Mouse (Mus musculus): ENCODE measurements around the gene Slc6a11.

The Slc6a11 gene

DNA sequence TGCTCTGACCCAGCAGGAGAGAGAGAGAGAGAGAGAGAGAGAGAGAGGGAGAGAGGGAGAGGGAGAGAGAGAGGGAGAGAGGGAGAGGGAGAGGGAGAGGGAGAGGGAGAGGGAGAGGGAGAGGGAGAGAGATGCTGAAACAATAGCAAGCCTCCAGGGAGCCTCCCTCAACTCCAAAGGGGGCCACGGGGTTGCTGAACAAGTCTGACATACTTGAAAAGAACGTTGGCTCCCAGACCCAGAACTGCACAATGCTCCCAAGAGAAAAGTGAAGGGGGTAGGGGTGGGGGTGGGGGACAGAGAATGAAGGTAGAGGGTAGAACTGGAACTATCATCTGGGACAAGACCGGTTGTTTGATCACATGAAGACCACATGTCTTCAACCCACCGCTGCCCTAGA, 136.9 kb downstream of the Slc6a11 start:
- DNase-seq (ENCODE audit: low spot score in 2 of 2), result no peak

GRCm38 (mm10) chr6:114269589-114269988, 138.5 kb downstream of the Slc6a11 start:
- no peak for DNase-seq (ENCODE audit: low spot score in 2 of 2)

- no peak for DNase-seq (ENCODE audit: low spot score in 2 of 2)
These were observed 139.8 kb downstream of the Slc6a11 start for GRCm38 (mm10) chr6:114270799-114271198.

GRCm38 (mm10) chr6:114272279-114272678, 141.2 kb downstream of the Slc6a11 start:
- peak in 1 of 2 experiments; percentile 17 for DNase-seq (ENCODE audit: low spot score in 2 of 2)

DNA sequence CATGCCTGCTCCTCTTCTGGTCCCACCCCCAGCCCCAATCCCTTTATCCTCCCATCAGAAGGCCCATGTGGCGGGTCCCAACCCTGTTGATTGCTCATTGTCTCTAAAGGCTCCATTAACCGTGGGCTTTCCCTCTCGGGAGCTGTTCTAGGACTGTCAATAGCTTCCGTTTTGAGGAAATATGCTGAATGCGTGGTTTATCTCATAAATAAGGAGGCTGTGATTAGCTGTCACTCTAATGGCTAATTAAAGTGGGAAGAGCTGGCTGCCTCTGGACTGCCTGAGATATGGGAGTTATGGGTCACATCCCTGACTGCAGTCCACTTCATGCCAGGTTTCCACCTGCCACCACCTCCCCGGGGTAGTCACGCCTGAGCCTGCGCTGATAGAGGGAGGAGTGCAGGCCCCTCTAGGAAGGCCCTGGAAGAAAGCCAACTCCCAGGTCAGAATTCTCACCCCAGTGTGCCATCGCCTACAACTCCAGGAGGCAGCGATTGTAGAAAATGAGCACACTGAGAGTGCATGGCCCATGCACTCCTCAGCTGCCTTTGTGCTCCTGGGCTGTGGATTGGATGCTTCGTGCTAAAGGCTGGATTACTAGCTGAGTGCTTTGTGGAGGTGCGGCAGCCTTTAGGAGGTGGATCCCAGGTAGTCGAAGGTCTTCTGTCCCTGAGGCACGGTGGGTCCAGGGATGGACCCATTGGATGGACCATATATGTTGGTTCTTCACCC, 143.1 kb downstream of the Slc6a11 start:
- no peak for DNase-seq (ENCODE audit: low spot score in 2 of 2)

DNA sequence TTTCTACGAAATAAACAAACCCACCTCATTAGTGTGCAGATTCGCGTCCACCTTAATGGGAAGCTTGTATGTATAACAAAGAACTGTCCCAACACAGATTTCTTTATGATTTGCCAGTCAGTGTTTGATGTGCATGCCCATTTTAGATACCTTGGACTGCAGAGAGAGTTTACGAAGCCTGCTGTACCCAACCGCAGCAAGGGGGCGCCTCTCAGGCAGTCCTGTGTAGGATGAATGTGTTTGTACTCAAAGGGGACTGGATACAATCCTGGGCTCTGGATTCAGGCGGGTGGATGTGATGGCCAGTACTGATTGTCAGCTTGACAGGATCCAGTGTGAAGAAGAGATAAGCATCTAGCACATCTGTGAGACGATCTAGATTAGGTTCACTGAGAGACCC, 144.8 kb downstream of the Slc6a11 start:
- DNase-seq (ENCODE audit: low spot score in 2 of 2), result no peak

GRCm38 (mm10) chr6:114282469-114283277, 151.6 kb downstream of the Slc6a11 start, which contains the start of gene Slc6a1:
Slc6a1 (plus strand) TSS chr6:114282635.
- peak; percentile 20 to 38 for DNase-seq (ENCODE audit: low spot score in 2 of 2)

- no peak for DNase-seq (ENCODE audit: low spot score in 2 of 2)
These were observed 152.3 kb downstream of the Slc6a11 start for GRCm38 (mm10) chr6:114283278-114283770.

GRCm38 (mm10) chr6:114283927-114284703, 153.1 kb downstream of the Slc6a11 start:
- no peak for DNase-seq (ENCODE audit: low spot score in 2 of 2)

DNA sequence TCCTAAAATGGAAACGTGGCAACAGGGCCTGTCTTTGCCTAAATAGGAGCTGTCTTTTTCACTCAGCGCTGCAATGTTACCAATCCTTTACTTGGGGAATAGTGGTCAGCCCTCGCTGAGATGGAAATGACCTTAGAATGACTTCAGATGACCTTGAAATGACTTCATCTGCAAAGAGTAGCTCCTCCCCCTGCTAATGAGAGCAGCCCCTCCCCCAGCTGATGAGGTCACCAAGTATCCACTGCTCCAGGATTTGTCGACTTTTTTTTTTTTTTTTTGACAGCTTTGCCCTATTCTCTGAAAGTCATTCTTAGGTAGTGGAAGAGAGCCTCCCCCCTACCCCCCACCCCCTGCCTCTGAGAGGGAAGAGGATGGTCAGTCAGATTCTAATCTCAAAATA, 154.4 kb downstream of the Slc6a11 start:
- DNase-seq (ENCODE audit: low spot score in 2 of 2), result no peak

DNA sequence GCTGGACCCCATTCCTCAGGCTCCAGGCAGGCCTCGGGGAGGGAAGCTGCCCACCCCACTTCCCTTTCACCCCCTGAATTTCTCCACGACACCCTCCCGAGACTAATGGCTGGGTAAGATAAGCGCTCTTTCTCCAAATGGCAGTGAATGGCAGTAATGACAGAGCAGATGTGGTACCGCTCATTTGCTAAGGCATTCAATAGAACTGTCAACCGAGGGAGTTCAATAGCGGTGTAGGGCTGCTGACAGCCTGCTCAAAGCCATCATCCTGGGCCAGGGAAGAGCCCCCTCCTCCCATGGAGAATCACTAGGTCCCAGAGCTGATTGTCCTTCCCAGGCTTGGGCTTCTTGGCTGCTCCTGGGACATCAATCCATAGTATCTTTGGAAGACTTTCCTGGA, 158.1 kb downstream of the Slc6a11 start:
- no peak for DNase-seq (ENCODE audit: low spot score in 2 of 2)

DNA sequence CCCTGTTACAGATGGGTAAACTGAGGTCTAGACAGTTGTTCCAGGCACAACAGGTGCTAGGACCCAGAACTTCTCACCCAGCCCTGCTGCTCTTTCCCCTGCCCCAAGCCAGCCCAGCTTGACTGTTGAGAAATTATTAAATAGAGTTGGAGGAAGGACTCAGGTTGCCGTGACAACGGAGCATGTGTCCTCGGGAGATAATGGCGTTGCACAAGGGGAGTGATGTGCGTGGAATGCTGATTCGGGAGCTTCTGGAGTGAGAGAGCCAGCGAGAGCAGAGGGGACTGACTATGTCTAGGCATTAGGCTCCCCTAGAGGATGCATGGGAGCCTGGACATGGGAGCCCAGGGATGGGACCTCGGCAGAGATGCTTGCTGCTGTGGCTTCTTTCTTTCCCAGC, 159.1 kb downstream of the Slc6a11 start:
- no peak for DNase-seq (ENCODE audit: low spot score in 2 of 2)

- DNase-seq (ENCODE audit: low spot score in 2 of 2), result no peak
These were observed 159.9 kb downstream of the Slc6a11 start for GRCm38 (mm10) chr6:114290929-114291328.

- no peak for DNase-seq (ENCODE audit: low spot score in 2 of 2)
These were observed 160.4 kb downstream of the Slc6a11 start for GRCm38 (mm10) chr6:114291396-114291795.

DNA sequence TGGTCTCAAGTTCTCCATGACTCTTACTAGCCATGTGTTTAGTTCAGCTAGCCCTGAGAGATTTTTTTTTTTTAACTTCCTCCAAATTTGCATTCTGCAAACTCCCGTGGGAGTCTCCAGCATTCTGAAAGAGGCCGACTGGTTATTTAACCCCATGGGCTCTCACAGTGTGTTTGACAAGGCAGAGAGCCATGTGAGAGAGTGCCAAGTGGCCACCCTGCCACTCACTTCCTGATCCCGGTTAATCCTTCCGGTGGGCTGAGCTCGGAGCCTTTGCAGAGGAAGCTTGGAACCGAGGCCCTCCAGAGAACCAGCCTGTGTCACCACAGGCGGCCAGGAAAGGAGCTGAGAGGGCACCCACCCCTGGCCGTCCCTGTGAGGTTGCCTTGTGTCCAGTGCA, 162.5 kb downstream of the Slc6a11 start:
- DNase-seq (ENCODE audit: low spot score in 2 of 2), result no peak

- DNase-seq (ENCODE audit: low spot score in 2 of 2), result no peak
These were observed 164.0 kb downstream of the Slc6a11 start for GRCm38 (mm10) chr6:114295086-114295485.

- DNase-seq (ENCODE audit: low spot score in 2 of 2), result no peak
These were observed 166.4 kb downstream of the Slc6a11 start for GRCm38 (mm10) chr6:114297260-114298002.
